Mouse (Mus musculus) midbrain, postnatal 0 days (tissue): ENCODE results near the gene Senp6. TPM values are rescaled to one million over a fixed set of nuclear protein-coding genes. Genes with fewer than 3 reads are reported as not detected.

ENCODE experiments used
- ATAC-seq: fragments of 200-750 bp; cut with Nextera tagmentation; 2 replicates; pipeline ENCODE4 v1.8.0; 2017; ENCODE audit warnings: moderate number of reproducible peaks, mild to moderate bottlenecking, moderate TSS enrichment, moderate library complexity; ENCODE audit not compliant: low FRiP score
- DNase-seq: peaks from one replicate; pipeline ENCODE4 v3.0.0-alpha.2; 2015; ENCODE audit warnings: low spot score
- H3K27ac ChIP-seq: fragments of 300-500 bp; sonication (generic); 2 replicates; pipeline ENCODE4 v1.5.1; 2014; ENCODE audit warnings: low read depth, mild to moderate bottlenecking, low read length, mixed read lengths
- H3K27me3 ChIP-seq: fragments of 300-500 bp; sonication (generic); 2 replicates; pipeline ENCODE4 v1.6.1; 2014; ENCODE audit warnings: low read length, control low read depth, mixed read lengths; ENCODE audit not compliant: insufficient read depth
- H3K36me3 ChIP-seq: fragments of 300-500 bp; sonication (generic); 2 replicates; pipeline ENCODE4 v1.6.1; 2014; ENCODE audit warnings: low read length, control low read depth, mixed read lengths; ENCODE audit not compliant: insufficient read depth
- H3K4me1 ChIP-seq: fragments of 300-500 bp; sonication (generic); 2 replicates; pipeline ENCODE4 v1.6.1; 2014; ENCODE audit warnings: mild to moderate bottlenecking, control low read depth, antibody characterized with exemption, low read length, mixed read lengths; ENCODE audit not compliant: insufficient read depth
- H3K4me2 ChIP-seq: fragments of 300-500 bp; sonication (generic); 2 replicates; pipeline ENCODE4 v1.6.1; 2014; ENCODE audit warnings: low read depth, mild to moderate bottlenecking, low read length, mixed read lengths; ENCODE audit not compliant: poor library complexity, severe bottlenecking
- H3K4me3 ChIP-seq: fragments of 300-500 bp; sonication (generic); 2 replicates; pipeline ENCODE4 v1.5.1; 2014; ENCODE audit warnings: low read depth, mild to moderate bottlenecking, low read length, moderate library complexity
- H3K9ac ChIP-seq: fragments of 300-500 bp; sonication (generic); replicated peaks from 2 replicates; pipeline ENCODE4 v1.6.1; 2014; ENCODE audit warnings: mild to moderate bottlenecking, low read length, moderate library complexity, mixed read lengths; ENCODE audit not compliant: poor library complexity, severe bottlenecking
- H3K9me3 ChIP-seq: fragments of 300-500 bp; sonication (generic); 2 replicates; pipeline ENCODE4 v1.6.1; 2016; ENCODE audit warnings: low read length, control low read depth
- CTCF ChIP-seq: IDR thresholded peaks from 2 replicates; pipeline ENCODE4 v1.5.1; 2016; ENCODE audit warnings: antibody characterized with exemption, mild to moderate bottlenecking
- WGBS: fragments of 180-500 bp; shearing (Covaris S2); extraction: QIAGEN DNeasy Blood & Tissue Kit; methylation state at CpG from one replicate; pipeline ENCODE4 v1.1.7; 2014; 5-methylcytosine and 5-hydroxymethylcytosine counted together
- polyA plus RNA-seq: library from polyadenylated mRNA; unstranded; fragments of >200 nt; fragmentation: Nextera tagmentation; extraction: Ambion mirVana; gene quantifications from 2 replicates; pipeline ENCODE4 v1.2.1, GENCODE M21; 2015
- total RNA-seq: library from RNA; depleted of rRNA; stranded (reverse); fragments of >200 nt; gene quantifications from 2 replicates; pipeline ENCODE4 v1.2.3, GENCODE M21; 2014

The Senp6 gene
- total and polyA plus RNA-seq, 2 experiments from 2014 or later, result 43.7 to 88.0 TPM

DNA sequence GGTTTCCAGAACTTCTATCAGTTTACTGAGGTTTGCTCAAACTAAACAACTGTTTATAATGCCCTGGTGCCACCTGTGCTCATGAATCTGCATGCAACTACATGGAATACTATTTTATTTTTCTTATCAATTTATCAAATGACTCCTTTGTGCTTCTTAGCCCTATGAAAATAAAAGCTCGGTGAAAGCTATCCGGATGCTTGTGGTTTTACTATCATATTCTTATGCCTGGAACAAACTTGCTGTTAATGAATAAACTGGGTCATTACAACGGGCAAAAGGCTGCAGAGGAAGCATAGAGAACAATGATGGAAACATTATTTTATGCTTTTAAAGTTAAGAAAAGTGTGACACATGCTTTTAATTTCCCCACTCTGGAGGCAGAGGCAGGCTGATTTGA lies 3.3 kb downstream of the Senp6 start:
- Histone ChIP-seq H3K4me3 (no peak overlapping the region), H3K4me1 (peaks cover 13% of the 10 kb centered on the region; the same call in 1 of the 2 replicates), H3K9ac (no peak overlapping the region), H3K27me3 (no peaks in the 10 kb centered on the region), H3K36me3 (no peaks in the 10 kb centered on the region), H3K9me3 (no peaks in the 10 kb centered on the region), H3K4me2 (no peak overlapping the region), H3K27ac (no peak overlapping the region)
- no peak for TF ChIP-seq CTCF
- ATAC-seq, result no peak
- no peak for DNase-seq
- WGBS, result 88% methylated on average over 3 of the region's 3 CpGs

DNA sequence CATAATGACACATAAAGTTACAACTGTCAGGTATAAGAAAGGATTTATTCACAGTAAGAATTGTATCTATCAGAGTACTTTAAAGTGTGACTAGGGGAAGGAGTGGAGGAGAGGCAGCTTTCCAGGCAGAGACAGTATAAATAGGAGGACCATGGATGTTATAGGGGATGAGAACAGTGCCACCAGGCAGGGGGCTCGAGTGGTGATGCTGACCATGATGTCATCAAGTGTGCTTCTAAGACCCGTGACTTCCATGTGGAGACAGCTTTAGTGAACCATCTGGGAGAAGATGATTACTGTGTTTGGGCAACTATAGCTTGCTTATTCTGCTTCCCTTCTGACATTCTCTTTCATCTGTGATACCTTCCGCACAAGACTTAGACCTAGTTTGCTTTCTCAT lies 4.9 kb downstream of the Senp6 start:
- TF ChIP-seq CTCF, result no peak
- H3K4me1 ChIP-seq, result peaks cover 13% of the 10 kb centered on the region; the same call in 1 of the 2 replicates
- no peak overlapping the region for H3K27ac ChIP-seq
- no peaks in the 10 kb centered on the region for H3K9me3 ChIP-seq
- no peaks in the 10 kb centered on the region for H3K36me3 ChIP-seq
- no peak overlapping the region for H3K4me3 ChIP-seq
- DNase-seq (no peak), ATAC-seq (no peak)
- no peaks in the 10 kb centered on the region for H3K27me3 ChIP-seq
- no peak overlapping the region for H3K4me2 ChIP-seq
- 54% methylated on average over 3 of the region's 3 CpGs for WGBS
- H3K9ac ChIP-seq, result no peak overlapping the region

GRCm38 (mm10) chr9:80074067-80074466 lies 7.4 kb downstream of the Senp6 start:
- H3K9ac ChIP-seq, result no peak overlapping the region
- TF ChIP-seq CTCF, result no peak

DNA sequence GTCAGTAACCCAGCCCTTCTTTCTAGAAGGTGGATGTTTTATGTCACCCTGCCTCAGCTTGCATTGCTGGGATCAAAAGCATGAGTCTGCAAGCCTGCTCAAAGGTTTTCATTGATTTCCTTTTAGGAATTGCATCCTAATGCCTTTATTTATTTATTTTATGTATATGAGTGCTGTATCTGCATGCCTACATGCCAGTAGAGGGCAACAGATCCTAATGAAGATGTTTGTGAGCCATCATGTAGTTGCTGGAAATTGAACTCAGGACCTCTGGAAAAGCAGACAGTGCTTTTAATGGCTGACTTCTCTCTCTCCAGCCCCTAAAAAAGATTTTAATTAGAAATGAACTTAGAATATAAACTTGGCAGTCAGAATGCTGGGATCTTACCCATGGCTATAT lies 8.2 kb downstream of the Senp6 start:
- Histone ChIP-seq H3K4me1 (peaks cover 13% of the 10 kb centered on the region; the same call in 1 of the 2 replicates), H3K27me3 (no peaks in the 10 kb centered on the region), H3K9me3 (no peaks in the 10 kb centered on the region), H3K36me3 (no peaks in the 10 kb centered on the region), H3K9ac (no peak overlapping the region), H3K4me2 (no peak overlapping the region), H3K4me3 (no peak overlapping the region), H3K27ac (no peak overlapping the region)
- TF ChIP-seq CTCF, result peak; percentile 59
- DNase-seq, result no peak
- ATAC-seq, result no peak

More at GRCm38 (mm10) chr9:80074067-80074466, 7.4 kb downstream of the Senp6 start:
- Histone ChIP-seq H3K9me3 (no peaks in the 10 kb centered on the region), H3K27ac (no peak overlapping the region), H3K4me3 (no peak overlapping the region), H3K36me3 (no peaks in the 10 kb centered on the region), H3K4me1 (peaks cover 13% of the 10 kb centered on the region; the same call in 1 of the 2 replicates), H3K4me2 (no peak overlapping the region), H3K27me3 (no peaks in the 10 kb centered on the region)
- ATAC-seq, result no peak
- no peak for DNase-seq
- 80% methylated on average over 1 of the region's 1 CpGs for WGBS

DNA sequence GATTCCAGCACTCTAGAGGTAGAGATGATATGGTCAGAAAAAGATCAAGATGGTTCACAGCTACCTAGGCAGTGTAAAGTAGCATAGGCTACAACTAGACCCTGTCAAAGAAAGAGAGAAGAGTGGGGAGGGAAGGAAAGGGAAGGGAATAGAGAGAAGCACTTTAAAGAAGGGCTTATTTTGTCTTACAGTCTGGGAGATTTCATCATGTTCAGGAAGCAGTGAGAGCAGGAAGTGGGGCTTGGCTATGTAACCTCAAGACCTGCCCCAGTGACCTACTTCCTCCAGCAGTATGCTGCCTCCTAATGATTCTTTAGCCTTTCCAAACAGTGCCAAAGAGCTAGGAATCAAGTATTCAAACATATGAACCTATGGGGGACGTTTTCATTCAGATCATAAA lies 14.2 kb downstream of the Senp6 start:
- ATAC-seq, result no peak
- H3K4me3 ChIP-seq, result no peak overlapping the region
- DNase-seq, result no peak
- no peaks in the 10 kb centered on the region for H3K9me3 ChIP-seq
- no peak overlapping the region for H3K9ac ChIP-seq
- no peak overlapping the region for H3K4me2 ChIP-seq
- no peaks in the 10 kb centered on the region for H3K36me3 ChIP-seq
- H3K4me1 ChIP-seq, result no peaks in the 10 kb centered on the region
- 76% methylated on average over 1 of the region's 1 CpGs for WGBS
- no peak overlapping the region for H3K27ac ChIP-seq
- no peak for TF ChIP-seq CTCF
- H3K27me3 ChIP-seq, result no peaks in the 10 kb centered on the region

DNA sequence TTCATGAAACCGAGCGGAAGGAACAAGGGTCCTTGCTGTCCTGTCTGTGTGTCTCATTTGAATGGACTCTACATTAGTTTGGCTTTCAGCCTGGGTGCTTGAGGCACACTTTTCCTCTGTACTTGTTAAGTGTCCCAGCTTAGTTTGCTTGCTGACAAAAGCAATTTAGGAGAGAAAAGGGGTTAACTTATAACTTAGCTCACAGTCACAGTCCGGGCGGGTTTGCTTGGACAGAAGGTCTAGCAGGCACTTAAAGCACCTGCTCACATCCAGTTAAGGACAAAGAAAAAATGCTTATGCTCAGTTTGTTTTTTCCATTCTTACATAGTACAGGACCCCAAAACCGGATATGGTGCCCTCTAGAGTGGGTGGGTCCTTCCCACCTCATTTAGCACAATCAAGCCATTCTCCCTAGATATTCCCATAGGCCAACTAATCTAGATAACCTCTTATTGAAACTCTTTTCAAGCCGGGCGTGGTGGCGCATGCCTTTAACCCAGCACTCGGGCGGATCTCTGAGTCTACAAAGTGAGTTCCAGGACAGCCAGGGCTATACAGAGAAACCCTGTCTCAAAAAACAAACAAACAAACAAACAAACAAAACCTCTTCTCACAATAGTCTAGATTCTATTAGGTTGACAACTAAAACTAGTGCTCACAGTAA lies 17.9 kb downstream of the Senp6 start:
- DNase-seq, result no peak
- Histone ChIP-seq H3K9me3 (no peaks in the 10 kb centered on the region), H3K4me1 (no peaks in the 10 kb centered on the region), H3K4me3 (no peak overlapping the region), H3K36me3 (no peaks in the 10 kb centered on the region), H3K4me2 (no peak overlapping the region), H3K27ac (no peak overlapping the region), H3K27me3 (no peaks in the 10 kb centered on the region), H3K9ac (no peak overlapping the region)
- TF ChIP-seq CTCF, result no peak
- no peak for ATAC-seq
- 57% methylated on average over 10 of the region's 10 CpGs for WGBS
